36 mouse cellular contexts compared by ENCODE assay signal in the genomic region with DNA sequence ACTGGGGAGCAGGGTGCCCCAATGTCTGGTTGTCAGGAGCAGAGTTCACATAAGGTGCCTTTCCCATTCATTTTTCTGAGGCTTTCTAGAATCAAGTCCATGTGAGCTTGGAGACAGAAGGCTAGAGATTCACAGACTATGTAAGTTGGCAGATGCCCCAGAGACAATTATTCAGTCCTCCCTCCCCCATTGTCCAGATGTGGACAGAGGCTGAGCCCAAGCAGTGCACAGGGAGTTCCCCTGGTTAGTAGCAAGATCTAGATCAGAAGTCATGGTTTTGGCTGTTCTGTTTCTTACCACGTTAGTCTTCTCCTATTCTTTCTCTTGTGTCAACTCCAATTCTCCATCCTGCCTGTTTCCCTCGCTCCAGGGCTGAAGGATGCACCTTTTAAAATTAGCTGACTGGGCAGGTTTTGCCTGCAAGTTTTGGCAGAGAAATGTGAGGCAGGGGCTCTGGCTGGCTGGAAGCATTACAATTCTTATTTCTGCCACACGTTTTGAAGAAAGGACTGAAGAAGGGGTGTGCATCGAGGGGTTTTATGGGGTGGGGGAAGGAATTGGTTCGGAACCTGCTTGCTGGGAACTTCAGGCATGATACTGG. TPM values are rescaled to one million over a fixed set of nuclear protein-coding genes. Genes with fewer than 3 reads are reported as not detected.
DNase-seq lines count a peak whose midpoint lies in the region; ATAC-seq and TF ChIP-seq lines count a peak whose summit lies in the region.
"Had no signal": no experiment of that assay in that cellular context is flagged by ENCODE, and none has a peak within 500 bp of the region (broad histone marks: within the 10 kb centered on the region; RNA-seq: fewer than 3 reads in every experiment).

No protein-coding gene starts in this region.

- dilution Hi-C loops in CH12.LX (cut with MboI; ENCODE audit: extremely low pct_ligation_motif_present, extremely low pct_unique_long_range_greater_than_20kb, low sequenced_read_pairs): no loop called here

- H3K27me3 ChIP-seq in CH12.LX (replicated peaks): peaks cover 3% of the 10 kb centered on the region
- peaks cover 97% of the 10 kb centered on the region for H3K27me3 ChIP-seq in hindbrain, embryonic 12.5 days
- H3K27me3 ChIP-seq in hindbrain, postnatal 0 days (ENCODE audit: insufficient read depth, low read length): peaks cover 39% of the 10 kb centered on the region
- peaks cover 14% of the 10 kb centered on the region; the same call in 1 of the 2 replicates for H3K27me3 ChIP-seq in cerebellum, adult 2 months (ENCODE audit: control insufficient read depth, insufficient read depth, low read length)

- 1% methylated on average over 5 of the region's 5 CpGs for WGBS in hindbrain, embryonic 12.5 days
- 3% methylated on average over 5 of the region's 5 CpGs for WGBS in hindbrain, postnatal 0 days
- 7% methylated on average over 5 of the region's 5 CpGs for WGBS in cerebellum, adult 2 months

- peaks cover 12 to 20% of the 10 kb centered on the region in 2 experiments for H3K4me1 ChIP-seq in CH12.LX (ENCODE audit: control insufficient read depth in 1 of 2, insufficient read depth in 2 of 2)
- peaks cover 8% of the 10 kb centered on the region for H3K4me1 ChIP-seq in hindbrain, embryonic 12.5 days
- H3K4me1 ChIP-seq in hindbrain, postnatal 0 days (ENCODE audit: insufficient read depth, low read length): no peaks in the 10 kb centered on the region
- no peaks in the 10 kb centered on the region for H3K4me1 ChIP-seq in cerebellum, adult 2 months (ENCODE audit: control insufficient read depth, insufficient read depth, low read length)
- H3K4me1 ChIP-seq: embryonic facial prominence, embryonic 12.5 days; intestine, embryonic 15.5 days; stomach, embryonic 15.5 days had no signal

- TF ChIP-seq POLR2A in CH12.LX (IDR thresholded peaks at IDR 0.05; ENCODE audit: low read depth, low read length): no peak
- TF ChIP-seq POLR2A in cerebellum, adult 2 months (IDR thresholded peaks at IDR 0.05; ENCODE audit: borderline replicate concordance, insufficient read depth, low read length): no peak

- H3K4me2 ChIP-seq in CH12.LX (ENCODE audit: insufficient read depth, low read depth, poor library complexity, severe bottlenecking): peak overlapping the region; percentile 92
- H3K4me2 ChIP-seq in hindbrain, embryonic 12.5 days (replicated peaks): peak overlapping the region; percentile 45
- H3K4me2 ChIP-seq in hindbrain, postnatal 0 days (ENCODE audit: low read depth, low read length): peak overlapping the region; percentile 34
- H3K4me2 ChIP-seq: embryonic facial prominence, embryonic 12.5 days; heart, embryonic 13.5 days; intestine, embryonic 15.5 days; stomach, embryonic 15.5 days had no signal

- H3K4me3 ChIP-seq in CH12.LX (replicated peaks in 1 of 3; ENCODE audit: low read depth in 2 of 3, low read length in 2 of 3, poor library complexity in 1 of 3): no peak overlapping the region
- H3K4me3 ChIP-seq in hindbrain, embryonic 12.5 days: peak overlapping the region; percentile 42
- peak overlapping the region; percentile 10; the same call in 1 of the 2 replicates for H3K4me3 ChIP-seq in hindbrain, postnatal 0 days (ENCODE audit: low read length)
- no peak overlapping the region for H3K4me3 ChIP-seq in cerebellum, adult 2 months (replicated peaks; ENCODE audit: insufficient read depth, low read depth, low read length)
- H3K4me3 ChIP-seq: embryonic facial prominence, embryonic 12.5 days; heart, embryonic 13.5 days; intestine, embryonic 15.5 days; stomach, embryonic 15.5 days had no signal

- TF ChIP-seq CTCF in CH12.LX (conservative IDR thresholded peaks at IDR 0.05 in 1 of 2, IDR thresholded peaks at IDR 0.05 in 1 of 2; ENCODE audit: low read depth in 2 of 2, low read length in 2 of 2): no peak
- TF ChIP-seq CTCF in hindbrain, postnatal 0 days (IDR thresholded peaks at IDR 0.05; ENCODE audit: low read depth): no peak
- TF ChIP-seq CTCF in cerebellum, adult 2 months (IDR thresholded peaks at IDR 0.05; ENCODE audit: borderline replicate concordance, insufficient read depth, low read depth, low read length): no peak

- in situ Hi-C loops in CH12.LX (cut with MboI; ENCODE audit: low pct_ligation_motif_present, low pct_unique_long_range_greater_than_20kb, low sequenced_read_pairs): loop anchor here (25.0 kb wide), 1 partner anchor 302 kb away; no protein-coding TSS in a partner anchor

- peak overlapping the region; percentile 95 for H3K27ac ChIP-seq in CH12.LX (ENCODE audit: insufficient read depth, low read depth)
- H3K27ac ChIP-seq in hindbrain, embryonic 12.5 days: peak overlapping the region; percentile 55
- H3K27ac ChIP-seq in hindbrain, postnatal 0 days: no peak overlapping the region
- no peak overlapping the region for H3K27ac ChIP-seq in cerebellum, adult 2 months (ENCODE audit: insufficient read depth, low read length)
- H3K27ac ChIP-seq: embryonic facial prominence, embryonic 12.5 days; heart, embryonic 13.5 days; intestine, embryonic 15.5 days; kidney, postnatal 0 days; liver, embryonic 14.5 days; macrophage; stomach, embryonic 15.5 days had no signal

- H3K79me2 ChIP-seq in CH12.LX (replicated peaks; ENCODE audit: control insufficient read depth, extremely low read depth, insufficient read depth, poor library complexity, severe bottlenecking): no peaks in the 10 kb centered on the region

- no peaks in the 10 kb centered on the region for H3K36me3 ChIP-seq in CH12.LX (replicated peaks in 1 of 2; ENCODE audit: control insufficient read depth in 1 of 2, insufficient read depth in 1 of 2, low read length in 1 of 2)
- no peaks in the 10 kb centered on the region for H3K36me3 ChIP-seq in hindbrain, embryonic 12.5 days
- no peaks in the 10 kb centered on the region for H3K36me3 ChIP-seq in hindbrain, postnatal 0 days (ENCODE audit: insufficient read depth, low read length)
- H3K36me3 ChIP-seq: embryonic facial prominence, embryonic 12.5 days; heart, embryonic 13.5 days; intestine, embryonic 15.5 days; stomach, embryonic 15.5 days had no signal

- H3K9me3 ChIP-seq in CH12.LX (replicated peaks; ENCODE audit: low read length): no peaks in the 10 kb centered on the region
- H3K9me3 ChIP-seq in hindbrain, embryonic 12.5 days (replicated peaks): 0 out of 2 replicates have a peak, but pooled peaks cover 2% of the 10 kb centered on the region
- H3K9me3 ChIP-seq in hindbrain, postnatal 0 days (ENCODE audit: low read length): no peaks in the 10 kb centered on the region
- H3K9me3 ChIP-seq: embryonic facial prominence, embryonic 12.5 days; heart, embryonic 13.5 days; intestine, embryonic 15.5 days; stomach, embryonic 15.5 days had no signal

- peak; percentile 84 for DNase-seq in 3T3-L1 (ENCODE audit: low read depth, low spot score)
- DNase-seq in CH12.LX (ENCODE audit: extremely low read depth): peak; percentile 59
- DNase-seq in hindbrain, postnatal 0 days (ENCODE audit: low spot score): no peak
- DNase-seq in cerebellum, adult 2 months: no peak
- no peak for DNase-seq in spleen, postnatal 10 days (ENCODE audit: low spot score in 2 of 2)
- no peak for DNase-seq in c-Kit-positive CD71-positive TER-119-positive erythroid progenitor cells, embryonic 14.5 days (ENCODE audit: low spot score)
- DNase-seq: adrenal gland, adult 8-10 months; cerebellum, adult 11 months; cerebellum, adult 9-11 months; embryo, embryonic 11 days; heart, postnatal 10 days; kidney, adult 8-10 months; kidney, postnatal 4 days; liver; lung, adult 2 months; lung, postnatal 10 days; midbrain, embryonic 14.5 days had no signal

- H3K9ac ChIP-seq in CH12.LX (ENCODE audit: insufficient read depth, low read depth): peak overlapping the region; percentile 27; the same call in 1 of the 2 replicates
- H3K9ac ChIP-seq in hindbrain, embryonic 12.5 days: peak overlapping the region; percentile 59
- H3K9ac ChIP-seq in hindbrain, postnatal 0 days (replicated peaks; ENCODE audit: low read length): no peak overlapping the region
- H3K9ac ChIP-seq: embryonic facial prominence, embryonic 12.5 days; heart, embryonic 13.5 days; intestine, embryonic 15.5 days; liver, embryonic 14.5 days; stomach, embryonic 15.5 days had no signal

- no peak; the same call in 1 of the 2 replicates for TF ChIP-seq RAD21 in CH12.LX (IDR thresholded peaks at IDR 0.05; ENCODE audit: low read depth, low read length)

- TF ChIP-seq EP300 in CH12.LX (IDR thresholded peaks at IDR 0.05; ENCODE audit: low read length): peak; percentile 68

- no peak for ATAC-seq in hindbrain, embryonic 12.5 days (ENCODE audit: low FRiP score)
- no peak for ATAC-seq in hindbrain, postnatal 0 days
- ATAC-seq in erythroid progenitor cell, adult 5-6 weeks (replicated peaks; ENCODE audit: low FRiP score, poor library complexity, severe bottlenecking): no peak
- ATAC-seq: activated CD4-positive, CD25-positive, alpha-beta regulatory T cell, adult 4 months; forebrain, embryonic 16.5 days; intestine, embryonic 15.5 days had no signal

TF ChIP-seq in CH12.LX, 34 proteins besides CTCF, POLR2A, EP300 and RAD21:
- TF ChIP-seq USF1 (IDR thresholded peaks at IDR 0.05; ENCODE audit: low read depth, low read length) (no peak), CHD2 (IDR thresholded peaks at IDR 0.05; ENCODE audit: low read length) (peak; percentile 72; the same call in 1 of the 2 replicates), BHLHE40 (IDR thresholded peaks at IDR 0.05; ENCODE audit: low read depth, low read length) (peak; percentile 53), MYC (IDR thresholded peaks at IDR 0.05; ENCODE audit: low read depth, low read length) (no peak), TCF12 (IDR thresholded peaks at IDR 0.05; ENCODE audit: low read depth, low read length) (peak; percentile 77; the same call in 1 of the 2 replicates), USF2 (conservative IDR thresholded peaks at IDR 0.05; ENCODE audit: low read depth, low read length) (no peak), ETS1 (conservative IDR thresholded peaks at IDR 0.05; ENCODE audit: low read depth, low read length) (peak; percentile 49), MAFK (IDR thresholded peaks at IDR 0.05; ENCODE audit: insufficient replicate concordance, low read length) (peak; percentile 87), IRF4 (IDR thresholded peaks at IDR 0.05; ENCODE audit: low read depth, low read length) (peak; percentile 60)

RNA-seq across cellular contexts. Expression of gene Slc6a5, which starts 3.9 kb away (rescaled TPM):
- total RNA-seq in CH12.LX (2012; rRNA removed): not detected in 2 replicates
- not detected in 2 replicates for total RNA-seq in CH12.LX (2014; rRNA removed)
- not detected in 2 replicates for polyA plus RNA-seq in CH12.LX (2012; ENCODE audit: insufficient read length, low read depth)
- polyA plus RNA-seq in hindbrain, embryonic 12.5 days (2016; fragmentation: Nextera tagmentation; extraction: Ambion mirVana): 8.2 and 10.0 TPM in 2 replicates
- total RNA-seq in hindbrain, postnatal 0 days (2014; rRNA removed): 49.6 and 57.2 TPM in 2 replicates
- 9.8 and 10.9 TPM in 2 replicates for polyA plus RNA-seq in hindbrain, postnatal 0 days (2015; fragmentation: Nextera tagmentation; extraction: Ambion mirVana)
- 49.4 and 71.8 TPM in 2 replicates for polyA plus RNA-seq in cerebellum, adult 2 months (2012; rRNA removed)
- total RNA-seq in erythroid progenitor cell, adult 5-6 weeks (2015; ENCODE audit: low replicate concordance): not detected in 2 replicates
- not detected in 2 replicates for total RNA-seq in erythroid progenitor cell, adult 5-6 weeks (2017; ENCODE audit: low replicate concordance)
- total RNA-seq: gastrocnemius, adult 8-10 months; heart, adult 8-10 months; heart, postnatal 10 days; hematopoietic stem cell, adult 5-6 weeks; megakaryocyte-erythroid progenitor cell, adult 5-6 weeks; neutrophil, adult 5-6 weeks had no signal
- polyA plus RNA-seq: activated CD4-positive, CD25-positive, alpha-beta regulatory T cell, adult 4 months; C2C12; forebrain, embryonic 11.5 days; forebrain, embryonic 16.5 days; heart, embryonic 13.5 days; intestine, embryonic 15.5 days; kidney, postnatal 0 days; limb, embryonic 11.5 days; lung, adult 2 months; macrophage had no signal

Comparison
In these comparisons a context has a peak if more than half of its experiments do, and no peak if none do; other contexts are left out.
1. H3K27ac ChIP-seq: peak in CH12.LX (single experiment) and hindbrain, embryonic 12.5 days (single experiment); none in hindbrain, postnatal 0 days (single experiment) and cerebellum, adult 2 months (single experiment).
2. DNase-seq: peak in 3T3-L1 (single experiment) and CH12.LX (single experiment); none in hindbrain, postnatal 0 days (single experiment), cerebellum, adult 2 months (0 of 2), spleen, postnatal 10 days (0 of 2) and c-Kit-positive CD71-positive TER-119-positive erythroid progenitor cells, embryonic 14.5 days (single experiment).
3. H3K4me2 ChIP-seq: peak in every context shown above with its lines; median percentile 92 in CH12.LX; 45 in hindbrain, embryonic 12.5 days; 34 in hindbrain, postnatal 0 days.
4. H3K4me3 ChIP-seq: peak in hindbrain, embryonic 12.5 days (single experiment) and hindbrain, postnatal 0 days (single experiment); none in CH12.LX (0 of 3) and cerebellum, adult 2 months (single experiment).